Mouse (Mus musculus): Measurements from ENCODE around the gene Smap2. TPM values are rescaled to one million over a fixed set of nuclear protein-coding genes. Genes with fewer than 3 reads are reported as not detected.
A peak's percentile ranks its signal among the peaks of the same experiment; 100 is the strongest.

Gene Smap2
- total RNA-seq, 4 experiments from 2014 or later, result 179 to 188 (median 183) TPM

DNA sequence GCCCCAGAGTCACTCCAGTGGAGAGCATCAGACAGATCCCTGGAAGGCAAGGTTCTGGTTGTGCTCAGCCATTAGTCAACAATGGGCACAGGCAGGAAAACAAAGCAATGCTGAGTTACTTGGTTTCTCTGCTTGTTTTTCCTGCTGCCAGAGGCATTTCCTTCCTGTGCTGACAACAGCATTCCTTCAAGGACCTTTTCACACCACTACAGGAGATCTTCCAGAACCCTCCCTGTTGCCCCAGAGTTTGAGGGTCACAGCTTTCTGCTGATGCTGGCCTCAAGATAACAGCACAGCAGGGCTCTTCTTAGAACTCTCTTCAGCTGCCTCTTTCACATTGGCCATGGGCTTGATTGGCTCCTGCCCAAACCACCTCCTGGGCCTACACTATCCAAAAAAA is 4.9 kb upstream of the Smap2 start:
- no peak for DNase-seq (ENCODE audit: low spot score in 2 of 2)

DNA sequence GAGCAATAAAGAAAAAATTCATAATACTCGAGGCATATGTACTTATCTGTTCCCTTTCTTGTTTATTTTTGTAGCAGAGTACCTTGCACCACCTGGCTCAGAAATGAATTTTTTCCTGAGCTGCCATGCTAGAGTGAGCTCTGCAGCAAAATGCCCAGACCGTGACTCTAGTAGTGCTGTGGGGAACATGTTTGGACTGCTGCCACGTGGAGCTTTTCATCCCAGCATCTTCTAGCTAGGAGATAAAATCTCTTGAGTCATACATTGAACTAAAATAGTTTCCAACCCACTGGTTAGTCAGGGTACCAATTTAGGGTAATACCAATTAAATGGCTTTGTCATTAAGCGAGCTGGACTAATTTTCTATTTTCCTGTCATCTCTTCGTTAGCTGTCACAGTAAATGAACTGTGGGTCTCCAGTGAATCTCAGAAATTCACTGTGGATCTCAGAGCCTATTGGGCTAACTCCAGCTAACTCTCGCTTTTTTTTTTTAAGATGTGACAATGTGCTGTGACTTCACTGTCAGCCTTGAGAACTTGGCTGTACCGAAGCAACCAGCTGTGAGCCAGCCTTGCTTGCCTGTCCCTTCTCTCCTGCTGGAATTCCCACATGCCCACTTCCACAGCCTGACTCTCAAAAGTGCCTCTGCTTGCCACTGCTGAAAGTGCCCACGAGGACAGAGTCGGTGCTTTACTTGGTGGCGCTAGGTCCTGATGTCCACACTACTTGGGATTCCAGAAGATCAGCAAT is 3.2 kb upstream of the Smap2 start:
- DNase-seq (ENCODE audit: low spot score in 2 of 2), result peak in 1 of 2 experiments; percentile 73

DNA sequence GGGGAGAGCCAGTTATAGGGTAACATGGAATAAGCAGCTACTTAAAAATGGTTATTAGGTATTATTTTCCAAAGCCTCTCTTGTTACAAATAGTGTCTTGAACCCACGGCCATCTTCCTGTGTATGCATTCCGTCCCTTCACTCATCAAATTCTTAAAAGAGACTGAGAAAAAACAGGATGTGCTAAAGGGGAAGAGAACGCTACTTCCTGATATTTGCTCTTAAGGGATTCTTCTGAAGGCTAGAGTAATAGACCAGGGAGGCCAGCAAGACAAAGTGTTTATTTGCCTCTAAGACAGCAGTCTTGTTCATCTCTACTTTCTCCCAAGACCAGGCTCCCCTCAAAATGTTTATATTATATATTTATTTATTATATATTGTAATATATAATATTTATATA is 1.2 kb upstream of the Smap2 start:
- DNase-seq (ENCODE audit: low spot score in 2 of 2), result no peak

DNA sequence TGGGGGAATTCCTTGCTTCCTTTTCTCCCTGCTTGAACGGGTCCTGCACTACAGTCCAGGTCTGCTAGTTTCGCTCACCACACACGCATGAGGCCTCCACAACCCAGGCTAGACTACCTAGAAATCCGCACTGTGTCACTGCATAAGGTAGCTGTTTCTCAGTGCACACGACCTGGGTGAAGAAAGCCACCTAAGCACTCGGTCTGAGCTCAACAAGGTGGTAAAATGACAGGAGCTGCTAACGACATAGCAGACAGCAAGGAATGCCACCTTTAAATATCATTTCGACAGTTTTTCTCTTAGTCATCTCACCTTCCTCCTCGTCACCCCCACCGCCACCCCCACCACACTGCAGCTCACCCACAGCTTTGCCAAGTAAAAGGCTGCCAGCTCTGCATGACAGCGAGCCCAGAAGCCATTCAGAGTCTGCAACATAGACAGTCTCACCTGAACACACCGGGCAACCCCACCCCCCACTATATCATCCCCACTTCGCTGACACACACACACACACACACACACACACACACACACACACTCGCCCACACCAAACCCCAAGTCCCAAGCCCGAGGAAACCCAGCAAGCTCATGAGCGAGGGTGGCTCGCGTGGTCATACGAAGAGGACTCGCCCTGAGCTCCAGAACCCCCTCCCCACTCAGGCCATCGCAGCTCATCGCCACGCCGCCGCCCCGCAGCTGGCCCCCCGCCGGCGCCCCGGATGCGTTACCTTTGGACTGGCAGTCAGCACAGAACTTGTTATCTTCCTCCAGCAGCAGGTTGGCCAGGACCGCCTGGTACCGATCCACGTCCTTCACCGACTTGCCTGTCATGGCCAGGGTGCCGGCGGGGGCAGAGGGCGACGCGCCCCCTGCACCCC is 787 bp downstream of the Smap2 start:
- peak; percentile 31 to 49 for DNase-seq (ENCODE audit: low spot score in 2 of 2)

DNA sequence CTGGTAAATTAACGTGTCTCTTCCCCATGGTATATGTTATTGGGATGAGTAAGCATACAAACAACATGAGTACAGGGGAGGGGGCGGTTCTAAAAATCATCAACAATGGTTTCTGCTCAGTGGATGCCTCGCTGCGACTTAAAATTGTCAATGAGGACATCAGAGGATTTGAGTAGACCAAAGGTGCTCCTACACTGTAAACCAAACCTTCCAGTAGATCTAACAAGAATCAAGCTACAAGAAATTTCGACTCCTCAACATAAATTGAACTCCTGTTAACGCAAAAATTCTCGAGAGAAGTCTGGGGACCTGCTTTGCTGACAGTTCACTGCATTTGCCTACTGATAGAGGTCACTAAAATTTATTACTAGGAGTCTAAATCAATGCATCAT is 1.8 kb downstream of the Smap2 start:
- DNase-seq (ENCODE audit: low spot score in 2 of 2), result no peak

DNA sequence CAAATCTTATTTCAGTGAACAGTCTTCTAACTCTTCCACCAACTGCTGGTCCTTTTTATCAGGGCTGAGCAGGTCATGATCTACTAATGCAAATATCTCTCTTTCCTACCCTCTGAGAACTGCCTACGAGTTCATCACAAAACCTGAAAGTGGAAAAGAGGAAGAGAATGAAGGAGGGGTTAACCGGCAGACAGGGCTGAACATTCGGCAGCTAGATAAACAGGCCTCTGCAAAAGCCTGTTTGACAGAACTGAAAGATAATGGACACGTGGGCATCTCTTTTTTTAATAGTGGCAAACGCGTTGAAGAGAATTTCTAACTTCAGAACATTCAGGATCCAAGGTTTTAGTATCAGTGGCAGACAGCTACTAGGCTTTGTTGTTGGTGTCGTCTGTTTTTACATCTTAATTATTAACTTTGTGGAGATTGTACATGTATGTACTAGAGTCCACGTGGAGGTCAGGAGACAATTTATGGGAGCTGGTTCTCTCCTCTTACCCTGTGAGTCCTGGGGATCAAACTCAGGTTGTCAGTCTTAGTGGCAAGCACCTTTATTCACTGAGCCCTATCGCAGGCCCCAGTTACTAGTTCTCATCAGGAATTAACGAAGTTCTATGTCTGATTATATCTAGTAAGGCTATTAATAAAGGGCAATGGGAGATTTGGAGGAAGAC is 2.3 kb downstream of the Smap2 start:
- DNase-seq (ENCODE audit: low spot score in 2 of 2), result no peak

DNA sequence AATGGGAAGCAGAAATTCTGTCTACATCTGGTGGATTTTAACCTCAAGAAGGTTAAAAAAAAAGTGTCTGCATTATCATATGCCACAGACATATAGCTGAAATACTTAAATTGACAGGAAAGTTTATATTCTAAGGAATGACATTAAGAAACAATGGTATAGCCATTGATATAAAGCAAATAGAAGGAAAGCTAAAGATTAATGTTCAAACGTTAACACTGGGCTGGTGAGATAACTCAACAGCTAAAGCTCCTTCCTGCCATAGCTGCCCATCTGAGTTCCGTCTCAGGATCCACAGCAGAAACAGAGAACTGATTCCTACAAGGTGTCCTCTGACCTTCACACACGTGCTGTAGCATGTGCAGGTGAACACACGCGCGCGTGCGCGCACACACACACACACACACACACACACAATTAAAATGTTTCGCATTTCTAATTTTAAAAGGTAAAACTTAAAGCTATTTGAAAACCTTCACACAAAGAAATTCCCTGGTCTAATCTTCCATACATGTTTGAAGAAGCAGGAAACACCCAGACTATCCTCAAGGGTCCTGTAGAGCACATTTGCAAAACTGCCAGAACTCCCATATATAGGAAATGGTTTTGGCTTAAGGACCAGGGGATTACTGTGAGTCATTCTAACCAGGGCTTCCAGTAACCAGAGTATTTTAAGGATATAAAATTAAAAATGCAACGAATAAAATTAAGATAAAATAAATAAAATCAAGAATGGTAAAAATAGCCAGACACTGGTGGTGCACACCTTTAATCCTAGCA is 6.1 kb downstream of the Smap2 start:
- no peak for DNase-seq (ENCODE audit: low spot score in 2 of 2)

DNA sequence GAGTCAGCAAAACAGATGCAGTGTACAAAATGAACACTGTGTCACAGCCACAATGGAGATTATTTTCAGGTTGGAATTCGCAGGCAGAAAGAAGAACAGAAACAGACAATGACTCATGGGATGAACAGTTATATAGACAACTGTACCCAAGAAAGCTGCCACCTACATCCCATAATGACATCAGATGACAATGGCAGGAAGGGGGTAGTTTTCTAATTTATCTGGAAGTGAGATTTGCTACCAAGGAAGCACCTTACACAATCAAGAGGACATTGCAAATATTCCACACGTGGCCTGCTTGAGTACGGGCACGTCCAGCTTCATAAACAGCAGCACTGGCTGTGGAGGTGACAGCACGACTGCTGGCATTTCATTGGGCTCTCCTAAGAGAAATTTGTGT is 7.9 kb downstream of the Smap2 start:
- DNase-seq (ENCODE audit: low spot score in 2 of 2), result peak in 1 of 2 experiments; percentile 17

DNA sequence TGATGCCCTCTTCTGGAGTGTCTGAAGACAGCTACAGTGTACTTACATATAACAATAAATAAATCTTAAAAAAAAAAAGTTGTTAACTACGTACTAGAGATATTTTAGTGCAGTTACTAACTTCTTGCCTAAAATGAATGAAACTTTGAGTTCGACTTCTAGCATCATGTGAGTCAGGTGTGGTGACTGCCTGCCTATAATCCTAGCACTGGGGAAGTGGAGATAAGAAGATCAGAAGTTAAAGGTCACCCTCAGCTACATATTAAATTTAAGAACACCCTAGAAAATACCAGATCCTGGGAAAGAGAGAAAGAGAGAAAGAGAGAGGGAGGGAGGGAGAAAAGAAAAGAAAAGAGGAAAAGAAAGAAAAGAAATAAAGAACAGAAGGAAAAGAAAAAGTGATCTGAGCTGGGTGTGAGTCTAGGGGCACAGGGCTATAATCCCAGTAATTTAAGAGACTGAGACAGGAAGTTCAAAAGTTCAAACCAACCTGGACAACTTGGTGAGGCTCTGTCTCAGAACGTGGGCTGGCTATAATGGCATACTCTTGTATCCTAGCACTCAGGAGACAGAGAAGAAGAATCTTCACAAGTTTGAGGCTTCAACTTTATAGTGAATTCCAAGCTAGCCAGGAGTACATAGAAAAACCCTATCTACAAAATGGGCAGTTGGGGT is 8.8 kb downstream of the Smap2 start:
- no peak for DNase-seq (ENCODE audit: low spot score in 2 of 2)

DNA sequence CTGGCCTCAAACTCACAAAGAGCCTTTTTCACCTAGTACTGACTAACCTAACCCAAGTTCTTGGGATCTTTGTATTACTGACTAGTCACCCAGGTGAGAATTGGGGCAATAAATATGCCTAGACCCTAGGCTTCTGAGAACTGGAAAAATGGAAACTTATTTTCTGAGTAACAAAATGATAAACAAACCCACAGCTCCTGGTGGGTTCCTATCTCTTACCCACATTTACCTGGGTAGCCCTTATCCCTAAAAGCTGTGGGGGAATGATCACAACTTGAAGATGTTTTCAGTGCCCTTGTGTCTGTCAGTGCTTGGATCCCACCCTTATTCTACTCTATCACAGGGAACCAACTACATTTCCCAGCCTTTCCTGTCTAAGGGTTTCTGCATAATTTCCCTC is 10.0 kb downstream of the Smap2 start:
- DNase-seq (ENCODE audit: low spot score in 2 of 2), result no peak

DNA sequence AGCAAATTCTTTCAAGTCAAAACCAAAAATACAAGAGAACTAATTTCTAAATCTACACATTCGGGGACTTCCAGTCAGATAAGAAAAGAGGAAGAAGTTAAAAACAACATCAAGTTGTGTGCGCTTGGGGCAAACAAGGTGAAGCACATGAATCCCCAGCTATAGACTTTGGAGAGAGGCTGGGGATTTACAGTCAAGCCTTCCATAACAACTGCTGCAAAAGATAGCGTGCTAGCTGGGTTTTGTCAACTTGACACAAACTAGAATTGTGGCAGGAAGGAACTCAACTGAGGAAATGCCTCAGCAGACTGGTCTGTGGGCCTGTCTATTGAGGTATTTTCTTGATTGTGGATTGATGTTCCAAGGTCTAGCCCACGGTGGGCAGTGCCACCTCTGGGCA is 12.4 kb downstream of the Smap2 start:
- no peak for DNase-seq (ENCODE audit: low spot score in 2 of 2)

DNA sequence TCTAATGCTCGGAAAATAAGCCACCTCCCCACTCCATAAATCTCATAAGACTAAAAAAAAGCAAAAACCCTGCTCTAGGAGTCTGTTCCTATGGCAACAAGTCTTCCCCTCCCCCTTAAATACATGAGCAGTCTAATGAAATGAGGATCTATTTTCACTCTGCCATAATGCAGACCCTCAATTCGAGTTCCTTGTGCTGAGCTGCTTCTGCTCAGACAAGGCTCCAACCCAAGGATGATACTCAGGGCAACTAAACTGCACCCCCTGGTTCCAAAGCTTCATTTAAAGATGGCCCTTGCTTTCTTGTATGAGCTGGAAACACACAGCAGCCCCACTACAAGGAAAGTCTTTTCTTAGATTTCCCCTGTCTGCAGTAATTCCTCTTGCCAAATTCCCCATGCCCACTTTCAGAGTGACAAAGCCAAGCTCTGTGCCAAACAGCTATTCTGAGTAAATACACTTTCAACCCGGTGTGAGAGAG is 13.4 kb downstream of the Smap2 start:
- DNase-seq (ENCODE audit: low spot score in 2 of 2), result no peak

DNA sequence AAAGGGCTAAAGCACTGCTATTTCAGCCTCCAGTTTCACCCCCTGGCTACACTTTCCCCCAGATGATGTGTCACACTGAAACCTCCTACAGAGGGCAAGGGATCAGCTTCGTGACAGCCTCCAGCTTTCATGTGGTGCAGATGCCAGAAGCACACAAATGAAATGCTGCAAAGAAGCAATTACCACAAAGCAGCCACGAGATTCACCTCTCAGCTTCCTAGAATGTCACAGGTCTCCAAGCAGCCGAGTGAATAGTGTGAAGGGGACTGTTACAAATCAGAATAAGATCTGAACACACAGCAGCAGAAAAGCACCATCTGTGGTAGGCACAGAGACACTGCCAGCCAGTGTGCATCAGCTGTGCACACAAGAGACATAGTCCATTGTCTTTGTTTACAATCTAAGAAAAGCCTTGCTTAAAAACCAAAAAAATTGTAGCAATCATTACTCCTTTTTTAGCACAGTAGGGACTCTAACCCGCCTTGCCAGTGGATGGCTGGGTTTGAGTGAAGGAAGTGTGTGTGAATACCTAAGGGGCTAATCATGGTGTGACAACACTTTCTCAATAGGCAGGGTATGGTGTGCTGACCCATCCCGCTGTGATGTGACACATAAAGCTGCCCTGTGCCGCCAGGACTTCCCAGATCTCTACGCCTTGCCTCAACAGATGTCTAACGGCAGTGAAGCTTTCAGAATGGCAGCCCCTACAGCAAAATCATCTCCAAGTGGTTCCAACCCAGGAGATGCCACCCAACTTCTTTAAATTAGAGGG is 14.5 kb downstream of the Smap2 start:
- DNase-seq (ENCODE audit: low spot score in 2 of 2), result no peak

DNA sequence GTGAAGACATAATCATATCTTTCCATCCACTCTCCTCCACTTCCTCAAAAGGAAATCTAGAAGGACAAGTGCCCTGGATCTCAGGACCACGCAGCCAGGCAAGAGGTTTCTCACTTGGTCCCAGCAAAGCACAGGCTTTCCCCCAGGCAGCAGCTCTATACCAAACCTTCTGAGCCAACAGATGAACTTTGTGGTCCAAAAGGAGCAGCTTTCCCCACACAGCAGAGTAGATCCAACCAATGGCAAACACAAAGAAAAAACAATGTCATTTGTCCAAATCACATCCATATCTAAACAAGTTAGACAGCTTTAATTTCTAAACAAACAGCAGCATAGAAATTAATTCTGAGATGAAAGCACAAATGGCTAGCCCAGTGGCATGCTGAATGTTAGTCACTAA is 15.4 kb downstream of the Smap2 start:
- DNase-seq (ENCODE audit: low spot score in 2 of 2), result no peak

DNA sequence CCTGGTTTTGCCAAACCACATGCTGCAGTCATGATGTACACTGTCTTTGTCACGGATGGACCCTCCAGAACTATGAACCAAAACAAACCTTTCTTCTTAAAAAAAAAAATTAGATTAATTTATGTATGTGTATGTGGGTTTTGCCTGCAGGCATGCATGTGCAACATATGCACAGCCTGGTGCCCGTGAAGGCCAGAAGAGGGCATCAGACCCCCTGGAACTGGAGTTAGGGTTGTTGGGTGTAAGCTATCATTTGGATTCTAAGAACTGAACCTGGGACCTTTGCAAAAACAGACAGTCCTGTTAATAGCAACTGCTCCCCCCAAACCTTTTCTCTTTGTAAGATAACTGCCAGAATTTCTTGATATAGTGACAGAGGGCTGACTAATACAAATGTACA is 16.0 kb downstream of the Smap2 start:
- DNase-seq (ENCODE audit: low spot score in 2 of 2), result no peak

DNA sequence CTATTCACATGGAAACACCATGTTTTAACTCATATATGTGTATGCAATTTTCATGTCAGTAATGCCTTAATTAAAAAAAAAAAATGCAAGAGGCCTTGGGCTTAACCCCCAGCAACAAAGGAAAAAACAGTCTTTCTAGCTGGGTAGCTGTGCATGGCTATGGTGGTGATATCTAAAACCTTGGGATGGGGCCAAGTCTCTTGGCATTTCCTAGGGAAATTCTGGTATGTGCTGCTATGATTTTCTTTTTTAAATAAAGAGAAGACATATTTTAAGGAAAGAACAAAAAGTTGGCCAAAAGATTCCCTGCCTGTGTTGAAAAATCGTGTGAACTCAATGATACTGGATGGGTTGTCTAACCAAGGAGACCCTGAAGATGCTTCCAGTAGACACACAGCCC is 21.1 kb downstream of the Smap2 start:
- DNase-seq (ENCODE audit: low spot score in 2 of 2), result no peak

DNA sequence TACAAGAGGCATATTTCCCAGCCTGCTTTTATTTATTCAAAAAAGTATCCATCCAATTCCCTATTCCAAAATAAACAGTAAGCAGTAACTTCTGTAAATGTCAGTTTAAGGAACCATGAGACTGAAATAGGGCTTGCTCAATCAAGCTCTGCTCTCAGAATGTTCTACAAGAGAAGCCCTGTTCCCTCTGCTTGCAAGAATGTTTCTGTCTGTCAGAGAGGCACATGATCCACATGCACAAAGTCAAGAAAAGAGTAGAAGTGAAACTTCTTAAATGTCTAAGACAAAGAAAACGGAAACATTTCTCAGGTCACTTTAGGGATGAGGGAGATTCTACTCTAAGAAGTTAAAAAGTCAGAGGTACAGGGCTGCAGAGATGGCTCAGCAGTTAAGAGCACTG is 24.0 kb downstream of the Smap2 start:
- DNase-seq (ENCODE audit: low spot score in 2 of 2), result no peak

DNA sequence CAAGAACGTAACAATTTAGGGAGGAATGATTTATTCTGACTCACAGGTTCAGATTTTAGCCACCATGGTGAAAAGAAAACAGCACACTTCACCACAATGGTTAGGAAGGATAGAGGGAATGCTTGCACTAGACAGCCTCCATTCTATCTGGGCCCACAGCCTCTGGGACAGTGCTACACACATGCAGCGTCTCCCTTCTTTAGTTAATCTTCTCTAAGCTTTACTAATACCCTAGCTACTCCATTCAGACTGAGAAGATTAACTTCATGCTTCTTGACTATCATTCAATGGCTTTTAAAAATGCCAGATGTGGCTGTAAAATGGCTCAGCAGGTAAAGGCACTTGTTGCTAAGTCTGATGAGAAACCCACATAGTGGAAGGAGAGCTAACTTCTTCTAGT is 24.8 kb downstream of the Smap2 start:
- no peak for DNase-seq (ENCODE audit: low spot score in 2 of 2)

DNA sequence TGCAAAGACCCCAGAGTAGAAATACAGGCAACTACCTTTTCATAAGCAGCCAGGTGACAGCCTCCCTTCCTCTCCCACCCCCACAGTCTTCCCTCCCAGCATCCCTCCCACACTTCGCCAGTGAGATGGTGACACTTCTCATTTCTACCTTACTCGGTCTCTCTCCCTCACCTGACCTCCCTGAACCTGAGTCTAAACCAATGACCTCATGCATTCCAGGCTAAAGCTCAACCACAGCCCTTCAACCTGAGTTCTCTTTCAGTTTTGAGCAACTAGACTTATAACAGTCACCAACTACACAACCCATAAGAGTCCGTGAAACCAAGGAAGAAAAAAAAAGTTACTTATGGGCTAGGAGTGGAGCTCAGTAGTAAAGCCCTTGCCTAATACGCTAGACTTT is 29.7 kb downstream of the Smap2 start:
- DNase-seq (ENCODE audit: low spot score in 2 of 2), result no peak

DNA sequence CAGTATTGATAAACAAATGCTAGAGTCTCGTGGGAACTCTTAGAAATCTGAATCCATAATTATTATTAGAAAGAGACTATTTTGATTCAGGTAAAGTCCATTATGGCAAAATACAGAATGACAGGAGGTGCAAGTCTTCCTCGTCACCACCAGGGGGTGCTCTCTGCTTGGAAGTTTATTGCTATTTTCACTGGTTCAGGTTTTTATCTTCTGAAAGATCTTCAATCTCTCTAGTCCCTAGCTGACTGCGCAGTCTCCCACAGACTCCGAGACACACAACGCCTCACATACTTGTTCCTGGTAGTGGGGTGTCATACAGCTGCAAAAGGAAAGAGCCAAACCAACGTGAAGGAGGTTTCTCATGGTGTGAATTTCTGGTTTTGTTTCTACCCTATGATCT is 30.6 kb downstream of the Smap2 start:
- DNase-seq (ENCODE audit: low spot score in 2 of 2), result no peak

All from left cerebral cortex, adult 8-10 months (tissue).